Mouse (Mus musculus) neural tube, embryonic 14.5 days (tissue): Measurements from ENCODE around the gene Pcmt1. TPM values are rescaled to one million over a fixed set of nuclear protein-coding genes. Genes with fewer than 3 reads are reported as not detected.

ENCODE experiments used
- ATAC-seq: fragments of 200-750 bp; cut with Nextera tagmentation; 2 replicates; pipeline ENCODE4 v1.8.0; 2017; ENCODE audit warnings: low read depth, mild to moderate bottlenecking, moderate TSS enrichment, moderate library complexity
- H3K27ac ChIP-seq: fragments of 300-500 bp; sonication (generic); 2 replicates; pipeline ENCODE4 v1.5.1; 2014; ENCODE audit warnings: low read depth, mild to moderate bottlenecking, control low read depth, low read length, moderate library complexity, mixed read lengths
- H3K27me3 ChIP-seq: fragments of 300-500 bp; sonication (generic); 2 replicates; pipeline ENCODE4 v1.6.1; 2014; ENCODE audit warnings: low read length; ENCODE audit not compliant: control insufficient read depth, insufficient read depth
- H3K36me3 ChIP-seq: fragments of 300-500 bp; sonication (generic); 2 replicates; pipeline ENCODE4 v1.6.1; 2014; ENCODE audit warnings: low read length, mixed read lengths; ENCODE audit not compliant: control insufficient read depth, insufficient read depth
- H3K4me1 ChIP-seq: fragments of 300-500 bp; sonication (generic); 2 replicates; pipeline ENCODE4 v1.6.1; 2014; ENCODE audit warnings: low read length; ENCODE audit not compliant: control insufficient read depth, insufficient read depth
- H3K4me2 ChIP-seq: fragments of 300-500 bp; sonication (generic); 2 replicates; pipeline ENCODE4 v1.6.1; 2014; ENCODE audit warnings: mild to moderate bottlenecking, low read depth, low read length, control low read depth
- H3K4me3 ChIP-seq: fragments of 300-500 bp; sonication (generic); 2 replicates; pipeline ENCODE4 v1.5.1; 2014; ENCODE audit warnings: low read depth, low read length, control low read depth, mixed read lengths
- H3K9ac ChIP-seq: fragments of 300-500 bp; sonication (generic); replicated peaks from 2 replicates; pipeline ENCODE4 v1.6.1; 2014; ENCODE audit warnings: low read depth, mild to moderate bottlenecking, control low read depth, low read length, mixed read lengths
- H3K9me3 ChIP-seq: fragments of 300-500 bp; sonication (generic); 2 replicates; pipeline ENCODE4 v1.6.1; 2016; ENCODE audit warnings: low read length; ENCODE audit not compliant: control insufficient read depth
- WGBS: fragments of 180-500 bp; shearing (Covaris S2); extraction: QIAGEN DNeasy Blood & Tissue Kit; methylation state at CpG from one replicate; pipeline ENCODE4 v1.1.7; 2014; 5-methylcytosine and 5-hydroxymethylcytosine counted together
- polyA plus RNA-seq: library from polyadenylated mRNA; unstranded; fragments of >200 nt; fragmentation: Nextera tagmentation; extraction: Ambion mirVana; gene quantifications from 2 replicates; pipeline ENCODE4 v1.2.1, GENCODE M21; 2014

Pcmt1 gene
- polyA plus RNA-seq, 1 experiment from 2014 or later, result 176 TPM

DNA sequence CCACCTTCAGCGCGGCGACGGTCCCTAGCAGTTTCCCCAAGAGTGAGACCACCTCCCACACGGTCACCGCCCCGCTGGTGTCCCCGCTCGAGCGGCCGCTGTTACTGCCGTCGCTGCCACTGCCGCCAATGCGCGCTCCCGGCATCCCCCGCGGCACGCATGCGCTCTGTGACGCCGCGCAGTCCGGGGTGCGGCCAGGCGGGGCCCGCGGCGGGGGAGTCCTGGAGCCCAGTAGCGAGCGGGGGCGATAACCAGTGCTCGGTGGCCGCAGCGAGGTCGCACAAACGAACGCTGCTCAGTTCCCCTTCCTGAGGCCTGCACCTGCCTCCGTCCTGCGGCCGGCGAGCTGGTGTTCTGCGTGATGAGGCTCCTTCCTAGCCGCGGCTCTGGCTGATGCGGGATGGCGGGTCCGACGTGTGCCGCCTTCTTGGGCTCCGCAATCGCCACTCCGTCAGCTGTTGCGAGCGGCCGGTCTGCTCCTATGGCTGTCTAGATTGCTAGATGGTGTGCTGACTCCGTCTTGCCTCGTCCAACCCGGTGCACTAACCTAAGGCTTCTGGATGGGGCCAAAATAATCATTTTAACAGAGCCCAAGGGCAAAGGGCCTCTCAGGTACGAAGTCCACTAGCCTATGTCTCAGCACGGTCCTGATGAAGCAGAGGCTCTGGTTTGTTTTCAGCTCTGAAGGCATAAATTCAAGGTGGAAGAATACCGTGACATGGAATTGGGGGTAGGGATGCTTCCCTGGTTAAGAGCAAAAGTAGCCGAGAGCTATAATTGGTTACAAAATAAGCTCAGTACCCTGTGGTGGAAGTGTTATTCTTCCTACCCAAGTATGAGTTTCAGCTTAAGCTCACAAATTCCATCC is 17.5 kb downstream of the Pcmt1 start:
- Histone ChIP-seq H3K9ac (peak overlapping the region; percentile 84), H3K4me1 (peaks cover 15% of the 10 kb centered on the region), H3K27me3 (no peaks in the 10 kb centered on the region), H3K4me3 (peak overlapping the region; percentile 94), H3K27ac (peak overlapping the region; percentile 92), H3K36me3 (no peaks in the 10 kb centered on the region), H3K9me3 (no peaks in the 10 kb centered on the region), H3K4me2 (peak overlapping the region; percentile 88)
- ATAC-seq, result peak; percentile 93
- under 1% methylated on average over 57 of the region's 64 CpGs for WGBS

GRCm38 (mm10) chr10:7662471-7663141 is 18.3 kb downstream of the Pcmt1 start:
- Histone ChIP-seq H3K4me2 (peak overlapping the region; percentile 88), H3K9ac (peak overlapping the region; percentile 84), H3K4me3 (peak overlapping the region; percentile 94), H3K4me1 (peaks cover 10% of the 10 kb centered on the region; the same call in 1 of the 2 replicates), H3K27me3 (no peaks in the 10 kb centered on the region), H3K9me3 (no peaks in the 10 kb centered on the region), H3K27ac (peak overlapping the region; percentile 92), H3K36me3 (no peaks in the 10 kb centered on the region)
- peak; percentile 81 for ATAC-seq
- WGBS, result under 1% methylated on average over 44 of the region's 44 CpGs

DNA sequence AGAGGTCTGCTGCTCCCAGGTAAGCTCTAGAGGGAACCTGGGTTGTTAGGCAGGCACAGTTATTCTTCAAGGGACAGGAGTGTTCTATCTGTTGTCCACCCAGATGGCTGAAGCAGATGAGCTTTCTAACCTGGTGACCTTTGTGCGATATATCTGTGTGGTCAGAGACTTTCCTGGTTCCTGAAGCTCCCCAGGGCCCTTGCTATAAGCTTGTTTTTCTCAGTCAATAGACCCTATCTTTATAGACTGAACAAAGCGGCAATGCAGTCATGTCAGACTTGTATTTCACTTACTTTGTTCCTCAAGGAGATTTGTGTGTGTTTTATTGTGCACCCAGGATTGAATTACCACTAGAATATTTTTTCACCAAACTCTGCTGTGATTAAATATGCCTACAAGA is 29.9 kb downstream of the Pcmt1 start:
- Histone ChIP-seq H3K4me3 (no peak overlapping the region), H3K27ac (no peak overlapping the region), H3K4me1 (no peaks in the 10 kb centered on the region), H3K9ac (no peak overlapping the region), H3K36me3 (peaks cover 25% of the 10 kb centered on the region), H3K4me2 (no peak overlapping the region), H3K27me3 (no peaks in the 10 kb centered on the region), H3K9me3 (no peaks in the 10 kb centered on the region)
- ATAC-seq, result no peak
- 91% methylated on average over 2 of the region's 2 CpGs for WGBS

- Histone ChIP-seq H3K9me3 (no peaks in the 10 kb centered on the region), H3K4me3 (no peak overlapping the region), H3K27ac (no peak overlapping the region), H3K27me3 (no peaks in the 10 kb centered on the region), H3K4me1 (no peaks in the 10 kb centered on the region), H3K9ac (no peak overlapping the region), H3K36me3 (peaks cover 33% of the 10 kb centered on the region), H3K4me2 (no peak overlapping the region)
- ATAC-seq, result no peak
- WGBS, result 94% methylated on average over 4 of the region's 4 CpGs
These were observed 31.9 kb downstream of the Pcmt1 start for GRCm38 (mm10) chr10:7649059-7649458.

- no peak overlapping the region for H3K27ac ChIP-seq
- ATAC-seq, result no peak
- H3K4me2 ChIP-seq, result no peak overlapping the region
- no peak overlapping the region for H3K9ac ChIP-seq
- no peaks in the 10 kb centered on the region for H3K27me3 ChIP-seq
- WGBS, result 87% methylated on average over 2 of the region's 2 CpGs
- no peaks in the 10 kb centered on the region for H3K4me1 ChIP-seq
- no peak overlapping the region for H3K4me3 ChIP-seq
- H3K9me3 ChIP-seq, result no peaks in the 10 kb centered on the region
- peaks cover 40% of the 10 kb centered on the region for H3K36me3 ChIP-seq
These were observed 35.0 kb downstream of the Pcmt1 start for GRCm38 (mm10) chr10:7645911-7646310.

DNA sequence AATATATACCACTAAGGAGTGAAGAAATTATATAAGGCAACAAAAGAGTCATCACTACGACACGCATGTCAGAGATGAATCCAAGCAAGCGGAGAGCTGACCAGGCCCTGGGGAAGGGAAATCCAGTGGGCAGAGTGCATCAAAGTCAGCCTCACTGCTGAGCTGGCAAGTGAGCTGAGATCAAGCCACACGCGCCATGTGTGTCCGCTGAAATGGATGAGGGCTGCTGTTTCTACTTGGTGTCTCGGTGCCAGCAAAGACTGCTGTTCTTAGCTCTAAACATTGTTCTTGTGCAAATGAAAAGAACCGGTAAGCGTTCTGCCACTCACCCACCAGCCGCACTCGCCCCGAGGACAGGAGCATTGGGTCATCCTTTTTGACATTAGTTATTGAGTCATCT is 40.6 kb downstream of the Pcmt1 start:
- H3K27ac ChIP-seq, result no peak overlapping the region
- H3K36me3 ChIP-seq, result peaks cover 44% of the 10 kb centered on the region
- H3K4me3 ChIP-seq, result no peak overlapping the region
- H3K27me3 ChIP-seq, result no peaks in the 10 kb centered on the region
- no peak for ATAC-seq
- H3K4me2 ChIP-seq, result no peak overlapping the region
- 97% methylated on average over 12 of the region's 12 CpGs for WGBS
- no peaks in the 10 kb centered on the region for H3K4me1 ChIP-seq
- H3K9me3 ChIP-seq, result no peaks in the 10 kb centered on the region
- no peak overlapping the region for H3K9ac ChIP-seq

DNA sequence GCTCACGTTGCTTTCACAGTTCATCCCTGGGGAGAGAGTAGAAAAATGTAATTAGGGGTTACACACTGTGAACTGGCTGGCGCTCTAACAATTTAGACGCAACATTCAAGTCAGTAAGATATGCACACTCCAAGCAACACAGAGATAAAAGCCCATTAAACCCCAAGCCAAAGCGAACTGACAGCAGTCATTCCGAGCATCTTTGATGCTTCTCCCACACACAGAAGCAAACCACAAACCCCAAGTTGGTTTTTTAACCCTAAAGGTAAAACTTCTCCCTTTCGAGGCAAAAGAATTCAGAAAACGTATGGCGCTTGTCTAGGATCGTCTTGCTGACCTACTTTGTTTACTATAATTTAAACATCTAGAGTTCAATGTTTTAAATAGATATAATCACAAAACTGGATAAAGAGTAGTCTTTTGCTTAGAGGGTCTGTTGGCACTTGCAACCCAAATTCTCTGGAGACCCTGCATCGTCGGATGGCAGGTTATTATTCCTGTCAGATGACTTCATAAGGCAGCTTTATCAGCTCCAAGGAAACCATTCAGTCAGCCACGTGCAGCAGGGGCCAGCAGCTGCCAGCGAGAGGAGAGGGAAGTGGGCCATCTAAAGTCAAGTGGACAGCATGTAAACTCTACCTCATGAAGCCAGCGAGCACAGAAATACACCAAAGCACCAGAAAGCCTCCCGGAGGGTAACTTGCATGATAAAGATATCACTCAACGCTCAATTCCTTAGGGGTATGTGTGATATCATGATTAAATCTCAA is 49.8 kb downstream of the Pcmt1 start:
- Histone ChIP-seq H3K4me1 (no peaks in the 10 kb centered on the region), H3K36me3 (peaks cover 24% of the 10 kb centered on the region; the same call in 1 of the 2 replicates), H3K27me3 (no peaks in the 10 kb centered on the region), H3K9me3 (no peaks in the 10 kb centered on the region), H3K9ac (no peak overlapping the region), H3K4me2 (no peak overlapping the region), H3K27ac (no peak overlapping the region), H3K4me3 (no peak overlapping the region)
- ATAC-seq, result peak; percentile 28; the same call in 1 of the 2 replicates
- WGBS, result 82% methylated on average over 16 of the region's 16 CpGs

- no peak overlapping the region for H3K4me2 ChIP-seq
- H3K36me3 ChIP-seq, result peaks cover 24% of the 10 kb centered on the region; the same call in 1 of the 2 replicates
- no peak overlapping the region for H3K4me3 ChIP-seq
- 93% methylated on average over 5 of the region's 5 CpGs for WGBS
- no peak overlapping the region for H3K27ac ChIP-seq
- no peaks in the 10 kb centered on the region for H3K4me1 ChIP-seq
- H3K27me3 ChIP-seq, result no peaks in the 10 kb centered on the region
- no peak overlapping the region for H3K9ac ChIP-seq
- ATAC-seq, result no peak
- no peaks in the 10 kb centered on the region for H3K9me3 ChIP-seq
These were observed 50.6 kb downstream of the Pcmt1 start for GRCm38 (mm10) chr10:7630286-7630685.
